Mouse (Mus musculus) retina, adult 2 months (tissue): ENCODE data around the gene Sdk1.

Experiments used
- DNase-seq: peaks from one replicate; pipeline ENCODE4 v3.0.0-alpha.2; 2012; ENCODE audit warnings: low read depth, low spot score

The Sdk1 gene

DNA sequence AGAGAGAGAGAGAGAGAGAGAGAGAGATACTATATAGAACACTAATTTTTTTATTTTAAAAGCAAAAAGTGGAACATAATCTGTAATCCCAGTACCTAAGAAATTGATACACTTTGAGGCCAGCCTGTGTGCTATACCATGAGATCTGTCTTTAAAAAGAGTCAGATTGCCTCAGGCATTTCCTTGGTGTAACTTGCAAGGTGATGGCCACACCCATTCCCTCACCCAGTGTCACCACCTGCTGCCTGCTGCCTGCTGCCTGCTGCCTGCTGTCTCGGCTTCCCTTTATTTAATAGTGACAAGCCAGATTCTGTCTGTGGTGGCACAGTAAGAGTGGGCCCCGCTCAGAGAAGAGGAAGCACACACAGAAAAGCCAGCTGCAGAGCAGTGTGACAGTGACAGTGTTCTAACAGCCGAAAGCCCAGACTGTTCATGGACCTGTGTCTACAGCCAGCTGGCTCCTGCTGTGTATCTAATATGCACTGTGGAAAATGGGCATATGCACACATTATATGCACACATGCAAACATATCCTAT lies 642.9 kb downstream of the Sdk1 start:
- DNase-seq, result no peak

DNA sequence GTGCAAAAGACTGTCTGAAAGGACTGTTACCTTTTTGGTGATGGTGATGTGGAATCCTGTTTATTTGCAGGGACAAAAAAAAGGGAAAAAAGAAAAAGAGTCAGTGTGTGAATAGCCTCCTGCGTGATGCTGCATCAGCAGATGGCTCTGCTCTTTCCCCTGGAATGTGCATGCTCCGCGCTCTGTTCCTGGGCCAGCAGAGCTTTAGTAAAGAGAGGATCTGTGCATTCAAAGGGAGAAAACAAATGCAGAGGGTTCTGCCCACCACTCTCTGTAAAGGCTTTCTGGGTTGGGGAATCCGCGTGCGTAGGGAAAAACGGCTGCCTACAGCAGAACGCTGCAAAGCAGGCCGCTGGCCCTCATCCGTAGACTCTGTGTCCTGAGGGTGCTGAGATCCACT lies 644.7 kb downstream of the Sdk1 start:
- no peak for DNase-seq

GRCm38 (mm10) chr5:141889766-141890165 lies 648.5 kb downstream of the Sdk1 start:
- no peak for DNase-seq

- DNase-seq, result no peak
Observed at GRCm38 (mm10) chr5:141896402-141896801, 655.1 kb downstream of the Sdk1 start.

- no peak for DNase-seq
Observed at GRCm38 (mm10) chr5:141897481-141897880, 656.2 kb downstream of the Sdk1 start.

DNA sequence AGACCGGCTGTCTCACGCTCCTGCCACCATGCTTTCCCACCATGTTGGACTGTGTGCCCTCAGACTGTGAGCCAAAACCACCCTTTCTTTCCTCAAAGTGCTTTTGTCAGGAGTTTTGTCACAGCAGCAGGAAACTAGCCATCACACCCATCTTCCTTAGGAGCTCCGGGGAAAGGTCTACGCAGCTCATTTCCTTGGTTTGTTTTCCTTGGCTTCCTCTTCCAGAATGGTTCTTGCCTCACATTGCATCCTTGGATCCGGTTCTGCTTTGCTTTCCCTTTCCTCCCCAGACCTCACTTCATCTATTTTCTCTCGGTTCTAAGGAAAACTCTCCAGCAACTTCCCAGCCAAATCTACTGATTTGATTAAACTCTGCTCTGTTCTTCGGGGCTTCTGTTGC lies 658.5 kb downstream of the Sdk1 start:
- DNase-seq, result no peak

- no peak for DNase-seq
Observed at GRCm38 (mm10) chr5:141902544-141903250, 661.4 kb downstream of the Sdk1 start.

GRCm38 (mm10) chr5:141910444-141910843 lies 669.2 kb downstream of the Sdk1 start:
- no peak for DNase-seq

- DNase-seq, result no peak
Observed at GRCm38 (mm10) chr5:141910886-141911285, 669.6 kb downstream of the Sdk1 start.

- DNase-seq, result no peak
Observed at GRCm38 (mm10) chr5:141912881-141913280, 671.6 kb downstream of the Sdk1 start.

DNA sequence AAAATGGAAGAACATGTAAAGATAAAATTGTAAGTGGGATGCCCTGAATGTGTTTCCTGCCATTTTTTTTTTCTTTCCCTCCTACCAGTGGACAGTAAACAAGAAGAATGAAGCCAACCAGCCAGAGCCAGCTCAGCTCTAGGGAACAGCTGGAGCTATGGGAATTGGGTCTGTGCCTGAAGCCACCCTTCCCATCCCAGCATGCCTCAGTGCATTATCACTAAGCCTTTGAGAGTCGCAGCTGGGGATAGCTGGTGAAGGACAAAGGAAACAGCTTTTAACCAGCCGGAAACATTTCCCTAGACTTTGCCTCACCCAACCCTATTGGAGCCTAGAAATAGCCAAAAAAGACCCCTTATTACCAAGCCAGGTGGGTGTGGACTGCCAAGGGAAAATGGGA lies 675.7 kb downstream of the Sdk1 start:
- DNase-seq, result peak; percentile 20

- DNase-seq, result no peak
Observed at GRCm38 (mm10) chr5:141939000-141939399, 697.7 kb downstream of the Sdk1 start.

DNA sequence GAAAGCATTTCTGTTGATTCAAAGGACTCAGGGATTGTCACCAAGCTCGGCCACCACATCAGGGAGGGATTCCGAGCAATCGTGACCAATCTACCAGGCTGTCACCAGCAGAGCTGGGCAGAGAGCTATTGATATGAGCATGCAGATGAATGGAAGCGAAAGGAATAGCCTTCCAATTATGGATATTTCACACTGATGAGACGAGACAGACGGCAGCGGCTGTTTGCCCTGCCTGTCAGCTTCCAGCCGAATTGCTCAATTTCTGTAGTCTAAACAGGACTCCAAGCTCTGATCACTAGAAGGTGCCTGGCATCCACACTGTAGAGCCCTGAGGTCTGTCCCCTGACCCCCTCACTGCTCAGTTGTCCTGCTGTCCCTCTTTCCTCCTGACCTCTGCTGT lies 699.3 kb downstream of the Sdk1 start:
- DNase-seq, result no peak

GRCm38 (mm10) chr5:141950791-141951190 lies 709.5 kb downstream of the Sdk1 start:
- DNase-seq, result no peak

- no peak for DNase-seq
Observed at GRCm38 (mm10) chr5:141952270-141952669, 711.0 kb downstream of the Sdk1 start.

DNA sequence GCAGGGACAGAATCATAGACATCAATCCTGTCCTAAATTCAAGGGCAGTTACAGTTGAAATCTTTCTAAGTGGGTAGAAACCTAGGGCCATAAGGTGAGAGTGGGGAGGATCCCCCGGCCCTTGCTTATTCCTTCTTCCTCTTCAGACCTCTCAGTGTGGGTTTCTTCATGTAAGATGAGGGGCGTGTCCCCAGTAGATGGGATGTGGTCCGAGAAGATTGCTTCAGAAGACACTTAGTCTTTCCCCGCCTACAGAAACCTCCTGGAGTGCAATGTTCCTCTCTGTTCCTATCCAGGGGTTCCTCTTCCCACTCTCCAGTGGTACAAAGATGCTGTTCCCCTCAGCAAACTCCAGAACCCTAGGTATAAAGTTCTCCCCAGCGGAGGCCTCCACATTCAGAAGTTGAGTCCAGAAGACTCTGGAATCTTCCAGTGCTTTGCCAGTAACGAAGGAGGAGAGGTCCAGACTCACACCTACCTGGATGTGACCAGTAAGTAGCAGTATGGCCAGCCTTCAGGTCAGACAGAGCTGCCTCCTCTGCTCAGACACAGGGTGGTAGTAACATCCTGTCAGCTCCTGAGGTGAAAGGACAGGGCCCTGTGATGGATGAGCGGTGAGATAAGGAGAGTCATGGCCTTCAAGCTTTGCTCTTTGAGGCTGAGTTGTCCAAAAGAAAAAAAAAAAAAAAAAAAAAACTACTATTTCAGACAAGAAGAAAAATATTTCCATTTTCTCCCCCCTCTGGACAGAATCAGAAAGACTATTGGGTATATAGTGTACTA lies 711.6 kb downstream of the Sdk1 start:
- no peak for DNase-seq

DNA sequence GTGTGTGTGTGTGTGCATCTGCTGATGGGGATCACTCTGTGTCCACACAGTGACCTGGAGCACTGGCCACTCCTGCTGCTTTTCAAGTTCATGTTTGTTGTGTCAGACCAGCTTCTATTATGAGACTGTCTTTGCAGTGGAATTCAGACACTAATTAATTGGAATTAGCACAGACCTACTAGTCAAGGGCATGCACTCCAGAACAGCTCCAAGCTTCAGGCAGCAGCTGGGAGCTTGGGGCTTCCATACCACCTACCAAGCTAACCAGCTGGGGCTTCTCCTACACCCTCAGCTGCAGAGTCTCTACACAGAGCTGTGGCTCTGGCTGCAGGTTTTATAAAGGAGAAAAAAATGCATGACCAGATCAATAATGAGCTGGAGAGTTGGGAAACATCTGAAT lies 729.8 kb downstream of the Sdk1 start:
- DNase-seq, result no peak

DNA sequence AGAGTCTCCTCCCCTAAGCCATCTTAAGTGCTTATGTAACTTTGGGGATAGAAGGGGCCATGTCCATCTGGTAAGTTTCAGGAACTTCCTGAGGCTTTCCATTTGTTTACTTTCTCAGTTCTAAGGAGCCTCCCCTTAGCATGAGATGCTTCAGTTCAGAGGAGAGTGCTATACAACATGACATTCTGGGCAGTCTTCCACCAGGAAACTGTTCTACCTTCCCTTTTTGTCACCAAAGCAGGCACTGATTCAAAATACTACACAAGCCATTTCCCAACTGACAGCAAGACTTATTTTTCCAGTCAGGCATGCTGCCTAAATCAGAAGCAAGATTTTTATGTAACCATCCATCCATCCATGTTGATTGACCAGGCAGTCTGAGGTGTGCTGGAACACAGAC lies 738.2 kb downstream of the Sdk1 start:
- DNase-seq, result no peak

DNA sequence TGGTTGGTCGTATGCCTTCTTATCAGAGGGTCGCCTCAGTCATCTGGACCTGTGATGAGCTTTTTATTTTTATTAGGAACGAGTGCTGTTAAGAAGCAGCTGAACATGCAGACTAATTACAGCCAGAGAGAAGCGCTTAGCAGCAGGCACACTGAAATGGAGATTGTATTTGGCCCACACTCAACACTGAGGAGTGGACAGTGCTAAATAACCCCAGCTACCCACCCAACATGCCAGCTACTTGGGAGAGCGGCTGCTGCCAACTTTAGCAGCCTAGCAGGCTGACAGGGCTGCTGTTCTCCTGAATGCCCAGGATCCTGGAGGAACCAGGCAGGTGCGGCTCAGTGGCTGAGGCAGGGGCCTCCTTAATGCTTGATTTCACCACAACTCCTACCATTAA lies 739.5 kb downstream of the Sdk1 start:
- DNase-seq, result no peak

DNA sequence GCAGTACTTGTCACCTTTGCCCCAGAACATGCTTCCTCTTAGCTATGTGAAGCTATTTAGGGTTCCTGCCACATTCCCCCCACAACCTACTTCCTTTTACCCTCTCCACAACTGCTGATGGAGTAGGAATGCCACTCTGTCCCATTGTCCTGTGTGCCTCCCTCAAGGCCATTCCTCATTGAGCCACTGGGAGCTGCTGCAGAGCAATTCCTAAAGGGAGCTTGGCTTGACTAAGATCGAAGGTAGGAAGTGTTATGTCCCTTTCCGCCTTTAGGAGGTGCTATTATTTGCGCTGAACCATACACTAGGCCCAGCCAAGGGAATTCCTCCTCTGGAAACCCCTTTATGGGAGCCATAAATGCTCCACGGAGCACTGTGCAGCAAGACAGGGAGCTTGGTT lies 743.0 kb downstream of the Sdk1 start:
- DNase-seq, result no peak

DNA sequence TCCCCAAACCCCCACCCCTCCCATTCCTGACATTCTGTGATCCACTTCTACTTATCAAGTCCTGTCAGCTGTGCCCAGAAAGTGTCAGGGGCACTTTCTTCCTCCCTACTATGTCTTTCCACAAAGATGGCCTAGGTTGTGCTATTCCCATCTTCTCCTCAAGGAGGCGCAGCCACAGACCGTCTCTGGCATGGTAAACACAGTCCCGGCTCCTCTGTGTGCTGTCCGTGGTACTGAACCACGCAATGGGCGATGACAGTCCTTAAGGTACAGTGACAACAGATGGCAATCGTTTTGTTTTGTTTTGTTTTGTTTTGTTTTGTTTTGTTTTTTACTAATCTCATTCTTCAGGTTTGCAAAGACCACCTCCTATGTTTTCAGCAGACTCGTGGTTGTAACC lies 743.7 kb downstream of the Sdk1 start:
- no peak for DNase-seq

DNA sequence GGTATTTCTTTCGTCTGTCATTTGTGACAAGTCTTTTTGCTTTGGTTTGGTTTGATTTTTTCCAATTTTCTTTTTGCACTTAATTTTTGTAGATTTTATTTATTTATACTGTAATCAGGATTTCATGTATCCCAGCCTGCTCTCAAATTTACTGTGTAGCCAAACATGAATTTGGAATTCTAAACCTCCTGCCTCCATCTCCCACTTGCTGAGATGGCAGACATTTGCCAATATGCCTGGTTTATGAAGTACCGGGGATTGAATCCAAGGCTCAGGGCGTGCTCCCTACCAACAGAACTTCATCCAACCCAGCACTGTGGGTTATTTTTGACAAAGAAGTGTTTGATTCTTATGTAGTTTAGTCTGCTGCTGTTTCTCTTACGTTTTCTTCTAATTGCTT lies 744.3 kb downstream of the Sdk1 start:
- DNase-seq, result no peak

DNA sequence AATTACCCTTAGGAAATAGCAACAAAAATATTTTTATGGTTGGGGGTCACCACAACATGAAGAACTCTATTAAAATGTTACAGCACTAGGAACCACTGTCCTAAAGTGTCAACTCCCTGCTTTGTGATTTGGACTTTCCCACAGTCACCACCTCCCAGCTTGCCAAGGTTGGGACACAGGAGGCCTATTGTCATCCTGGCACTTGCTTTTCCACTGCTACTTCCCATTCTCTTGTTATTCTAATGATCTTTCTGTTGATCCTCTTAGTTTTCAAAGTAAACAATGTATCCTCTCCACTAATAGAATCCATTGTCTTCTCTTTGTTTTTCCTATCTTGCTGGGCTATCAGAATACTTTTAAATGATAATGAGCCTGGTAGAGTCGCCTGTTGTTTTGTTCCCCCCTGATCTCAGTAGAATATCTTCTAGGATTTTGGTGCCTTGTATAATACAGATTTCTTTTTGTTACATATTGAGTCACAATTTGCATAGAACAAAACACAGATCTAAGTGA lies 746.1 kb downstream of the Sdk1 start:
- DNase-seq, result no peak
